In the genomic region with DNA sequence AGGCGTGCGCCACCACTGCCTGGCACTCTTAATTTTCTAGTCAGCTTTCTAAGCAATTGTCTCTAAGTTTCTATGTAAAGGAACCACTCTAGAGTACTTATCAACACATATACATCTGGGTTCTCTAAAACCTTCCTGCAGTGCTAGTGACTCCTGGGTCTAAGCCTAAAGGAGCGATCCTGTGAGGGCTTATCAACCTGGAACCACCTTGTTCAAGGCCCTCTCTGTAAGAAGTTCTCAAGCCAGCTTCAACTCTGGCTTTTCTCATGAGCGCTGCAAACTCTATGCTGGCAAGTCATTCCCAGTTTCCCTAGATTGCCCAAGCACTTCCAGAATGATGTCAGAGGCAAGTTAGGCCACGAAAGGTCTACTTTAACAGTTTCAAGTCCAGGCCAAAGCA, we compare ENCODE assay signal across 20 mouse cellular contexts. TPM values are rescaled to one million over a fixed set of nuclear protein-coding genes. Genes with fewer than 3 reads are reported as not detected.
DNase-seq lines count a peak whose midpoint lies in the region; ATAC-seq and TF ChIP-seq lines count a peak whose summit lies in the region.
"Had no signal": no experiment of that assay in that cellular context is flagged by ENCODE, and none has a peak within 500 bp of the region (broad histone marks: within the 10 kb centered on the region; RNA-seq: fewer than 3 reads in every experiment).

No protein-coding gene starts in this region.

- TF ChIP-seq CTCF in cerebellum, adult 2 months (IDR thresholded peaks at IDR 0.05; ENCODE audit: borderline replicate concordance, insufficient read depth, low read depth, low read length): no peak

- no peak for TF ChIP-seq POLR2A in cerebellum, adult 2 months (IDR thresholded peaks at IDR 0.05; ENCODE audit: borderline replicate concordance, insufficient read depth, low read length)

- no peaks in the 10 kb centered on the region for H3K36me3 ChIP-seq in liver, embryonic 13.5 days
- no peaks in the 10 kb centered on the region for H3K36me3 ChIP-seq in midbrain, embryonic 10.5 days
- H3K36me3 ChIP-seq: embryonic facial prominence, embryonic 15.5 days; heart, embryonic 13.5 days; limb, embryonic 15.5 days had no signal

- H3K4me3 ChIP-seq in liver, embryonic 13.5 days (replicated peaks): no peak overlapping the region
- H3K4me3 ChIP-seq in midbrain, embryonic 10.5 days: no peak overlapping the region
- H3K4me3 ChIP-seq in cerebellum, adult 2 months (replicated peaks; ENCODE audit: insufficient read depth, low read depth, low read length): no peak overlapping the region
- H3K4me3 ChIP-seq: embryonic facial prominence, embryonic 15.5 days; heart, embryonic 13.5 days; limb, embryonic 15.5 days had no signal

- WGBS in liver, embryonic 13.5 days (ENCODE audit: insufficient replicate concordance): 46% methylated on average over 5 of the region's 5 CpGs
- 92% methylated on average over 5 of the region's 5 CpGs for WGBS in midbrain, embryonic 10.5 days
- whole genome bisulfite sequencing in cerebellum, adult 2 months: 98% methylated on average over 5 of the region's 5 CpGs

- no peaks in the 10 kb centered on the region for H3K9me3 ChIP-seq in liver, embryonic 13.5 days (replicated peaks)
- H3K9me3 ChIP-seq in midbrain, embryonic 10.5 days (replicated peaks): no peaks in the 10 kb centered on the region
- H3K9me3 ChIP-seq: embryonic facial prominence, embryonic 15.5 days; heart, embryonic 13.5 days; limb, embryonic 15.5 days had no signal

- peak overlapping the region; percentile 37 for H3K9ac ChIP-seq in liver, embryonic 13.5 days
- H3K9ac ChIP-seq: embryonic facial prominence, embryonic 15.5 days; heart, embryonic 13.5 days; limb, embryonic 15.5 days had no signal

- no peaks in the 10 kb centered on the region for H3K27me3 ChIP-seq in liver, embryonic 13.5 days
- H3K27me3 ChIP-seq in midbrain, embryonic 10.5 days (ENCODE audit: low read depth, poor library complexity, severe bottlenecking): no peaks in the 10 kb centered on the region
- H3K27me3 ChIP-seq in cerebellum, adult 2 months (ENCODE audit: control insufficient read depth, insufficient read depth, low read length): no peaks in the 10 kb centered on the region
- H3K27me3 ChIP-seq: embryonic facial prominence, embryonic 15.5 days; heart, embryonic 13.5 days; limb, embryonic 15.5 days had no signal

- peak; percentile 23 for DNase-seq in spleen, adult 12 weeks (ENCODE audit: low spot score)
- no peak for DNase-seq in spleen, postnatal 36 days (ENCODE audit: low spot score in 2 of 2)
- peak; percentile 80 for DNase-seq in c-Kit-positive CD71-positive TER-119-positive erythroid progenitor cells, embryonic 14.5 days (ENCODE audit: low spot score)
- peak; percentile 63 for DNase-seq in liver, embryonic 13.5 days
- no peak for DNase-seq in layer of hippocampus, postnatal 14 days (ENCODE audit: low spot score in 2 of 2)
- DNase-seq in midbrain, embryonic 10.5 days (ENCODE audit: low spot score): no peak
- no peak for DNase-seq in cerebellum, adult 2 months
- DNase-seq: B cell, adult 2 months; cerebellum, adult 9-11 months; embryo, embryonic 11 days; heart, postnatal 36 days; kidney, adult 18-20 months; kidney, postnatal 14 days; midbrain, embryonic 14.5 days; thymus, postnatal 4 days had no signal

- peak overlapping the region; percentile 53 for H3K4me2 ChIP-seq in liver, embryonic 13.5 days
- H3K4me2 ChIP-seq: embryonic facial prominence, embryonic 15.5 days; heart, embryonic 13.5 days; limb, embryonic 15.5 days had no signal

- H3K4me1 ChIP-seq in liver, embryonic 13.5 days (replicated peaks): peaks cover 76% of the 10 kb centered on the region
- H3K4me1 ChIP-seq in midbrain, embryonic 10.5 days: peaks cover 13% of the 10 kb centered on the region
- H3K4me1 ChIP-seq in cerebellum, adult 2 months (ENCODE audit: control insufficient read depth, insufficient read depth, low read length): no peaks in the 10 kb centered on the region; the same call in 1 of the 2 replicates

- ATAC-seq in liver, embryonic 13.5 days (ENCODE audit: low read depth): peak; percentile 83
- ATAC-seq: forebrain, embryonic 14.5 days had no signal

- H3K27ac ChIP-seq in liver, embryonic 13.5 days: peak overlapping the region; percentile 86
- H3K27ac ChIP-seq in midbrain, embryonic 10.5 days (replicated peaks): no peak overlapping the region
- no peak overlapping the region for H3K27ac ChIP-seq in cerebellum, adult 2 months (ENCODE audit: insufficient read depth, low read length)
- H3K27ac ChIP-seq: embryonic facial prominence, embryonic 15.5 days; heart, embryonic 13.5 days; limb, embryonic 15.5 days had no signal

RNA-seq across cellular contexts. Expression of gene Pacs1, which starts 5.9 kb away (rescaled TPM):
- polyA plus RNA-seq in liver, embryonic 13.5 days (2015; fragmentation: Nextera tagmentation; extraction: Ambion mirVana): 7.7 and 10.4 TPM in 2 replicates
- 10 to 100 TPM; 59.6 to 63.9 TPM for total RNA-seq in layer of hippocampus, postnatal 14 days (2021)
- polyA plus RNA-seq in midbrain, embryonic 10.5 days (2016; fragmentation: Nextera tagmentation; extraction: Ambion mirVana): 21.3 and 23.7 TPM in 2 replicates
- polyA plus RNA-seq in cerebellum, adult 2 months (2012; rRNA removed): 26.7 and 28.0 TPM in 2 replicates

RNA-seq across cellular contexts. Expression of gene Sf3b2, which starts 28.2 kb away (rescaled TPM):
- polyA plus RNA-seq in liver, embryonic 13.5 days (2015; fragmentation: Nextera tagmentation; extraction: Ambion mirVana): 157 TPM in 2 replicates
- 100 to 1,000 TPM; 195 to 199 TPM for total RNA-seq in layer of hippocampus, postnatal 14 days (2021)
- 468 and 500 TPM in 2 replicates for polyA plus RNA-seq in midbrain, embryonic 10.5 days (2016; fragmentation: Nextera tagmentation; extraction: Ambion mirVana)
- 175 and 181 TPM in 2 replicates for polyA plus RNA-seq in cerebellum, adult 2 months (2012; rRNA removed)

RNA-seq across cellular contexts. Expression of gene Gal3st3, which starts 31.1 kb away (rescaled TPM):
- polyA plus RNA-seq in liver, embryonic 13.5 days (2015; fragmentation: Nextera tagmentation; extraction: Ambion mirVana): 0.15 and 0.17 TPM in 2 replicates
- 100 to 1,000 TPM; 129 to 132 TPM for total RNA-seq in layer of hippocampus, postnatal 14 days (2021)
- 10.8 and 15.4 TPM in 2 replicates for polyA plus RNA-seq in midbrain, embryonic 10.5 days (2016; fragmentation: Nextera tagmentation; extraction: Ambion mirVana)
- 49.2 and 55.9 TPM in 2 replicates for polyA plus RNA-seq in cerebellum, adult 2 months (2012; rRNA removed)
- total RNA-seq: neutrophil, adult 5-6 weeks had no signal

Comparison
In these comparisons a context has a peak if more than half of its experiments do, and no peak if none do; other contexts are left out.
1. DNase-seq: peak in spleen, adult 12 weeks (single experiment), c-Kit-positive CD71-positive TER-119-positive erythroid progenitor cells, embryonic 14.5 days (single experiment) and liver, embryonic 13.5 days (single experiment); none in spleen, postnatal 36 days (0 of 2), layer of hippocampus, postnatal 14 days (0 of 2), midbrain, embryonic 10.5 days (single experiment) and cerebellum, adult 2 months (0 of 2).
2. RNA of gene Gal3st3, which starts 31.1 kb away (polyA plus RNA-seq): 49.2 to 55.9 TPM in cerebellum, adult 2 months and 10.8 to 15.4 TPM in midbrain, embryonic 10.5 days; 0.15 to 0.17 TPM in liver, embryonic 13.5 days; every median in the first group is over 10 times any median in the second.